Mouse (Mus musculus): ENCODE results near the gene Barhl1.

The Barhl1 gene

DNA sequence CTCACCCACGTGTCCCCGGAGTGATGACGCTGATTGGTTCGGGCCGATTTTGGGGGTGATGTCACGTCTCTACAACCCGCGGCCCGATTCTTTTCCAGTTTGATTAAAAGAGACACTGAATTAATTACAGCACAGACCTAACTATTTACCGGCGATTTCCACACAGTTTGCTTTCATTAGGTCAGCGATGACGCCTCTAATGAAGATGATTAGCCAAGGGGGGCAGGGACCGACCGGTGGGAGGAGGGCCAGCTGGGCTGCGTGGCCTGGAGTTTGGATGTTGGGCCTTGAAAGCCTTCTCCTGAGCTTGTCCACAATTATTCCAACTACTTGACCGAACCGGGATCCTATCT, at the start of gene Barhl1:
TSS of gene Barhl1 (minus strand) at position 156 of the 353 bp plus-strand sequence.
- peak; percentile 66; the same call in 1 of the 2 replicates for ATAC-seq (ENCODE audit: insufficient number of reproducible peaks, low FRiP score, low TSS enrichment)

DNA sequence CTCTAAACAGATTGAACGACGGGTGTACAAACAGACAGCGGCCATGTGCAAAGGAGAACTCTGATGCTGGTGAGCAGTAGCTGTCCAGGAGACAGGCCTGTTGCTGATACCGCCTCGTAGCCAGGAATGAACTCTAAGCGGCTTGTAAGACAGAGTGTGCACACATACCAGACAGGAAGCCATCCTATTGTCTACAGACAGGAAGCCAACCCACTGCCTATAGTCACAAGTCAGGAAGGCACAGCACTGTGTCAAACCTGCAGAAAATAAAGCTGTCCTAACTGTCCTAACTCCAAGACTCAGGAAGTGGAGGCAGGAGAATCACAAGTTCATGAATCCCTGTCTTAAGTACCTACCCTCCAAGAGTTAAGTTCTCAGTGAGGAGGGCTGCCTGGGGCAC, 47.1 kb upstream of the Barhl1 start:
- ATAC-seq (ENCODE audit: insufficient number of reproducible peaks, low FRiP score, low TSS enrichment), result no peak

DNA sequence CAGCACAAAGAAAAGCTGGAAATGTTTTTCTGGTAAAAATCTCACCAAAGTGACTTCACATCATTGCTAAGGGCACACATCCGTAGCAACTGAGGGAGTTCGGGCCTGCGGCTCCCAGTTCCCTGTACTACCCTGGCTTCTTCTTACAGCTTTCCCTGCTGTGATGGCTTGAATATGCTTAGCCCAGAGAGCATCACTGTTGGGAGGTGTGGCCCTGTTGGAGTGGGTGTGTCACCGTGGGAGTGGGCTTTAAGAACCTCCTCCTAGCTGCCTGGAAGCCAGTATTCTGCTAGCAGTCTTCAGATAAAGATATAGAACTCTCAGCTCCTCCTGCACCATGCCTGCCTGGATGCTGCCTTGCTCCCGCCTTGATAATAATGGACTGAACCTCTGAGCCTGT, 45.2 kb upstream of the Barhl1 start:
- no peak for ATAC-seq (ENCODE audit: insufficient number of reproducible peaks, low FRiP score, low TSS enrichment)

DNA sequence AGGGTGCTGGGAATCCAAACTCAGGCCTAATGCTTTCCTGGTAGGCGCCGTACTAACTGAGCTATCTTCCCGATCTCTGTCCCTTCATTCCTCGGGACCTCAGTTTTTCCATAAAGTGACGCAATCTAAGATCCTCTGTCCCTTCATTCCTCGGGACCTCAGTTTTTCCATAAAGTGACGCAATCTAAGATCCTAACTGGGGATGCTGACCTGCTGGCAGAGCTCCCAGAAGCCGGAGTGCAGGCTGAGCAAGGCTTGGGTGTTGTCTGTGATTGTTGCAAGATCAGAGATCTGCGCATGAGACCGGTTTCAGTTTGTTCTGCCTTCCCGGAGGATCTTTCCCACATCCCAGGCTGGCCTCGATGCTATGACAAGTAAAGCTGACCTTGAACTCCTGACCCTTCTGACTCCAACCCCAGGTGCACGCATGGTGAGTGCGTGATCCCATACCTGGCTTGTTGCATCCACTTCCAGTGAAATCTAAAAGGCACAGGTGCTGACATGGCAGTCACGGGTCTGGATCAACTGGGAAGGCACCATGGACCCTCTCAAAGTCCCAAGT, 44.6 kb upstream of the Barhl1 start:
- no peak for ATAC-seq (ENCODE audit: insufficient number of reproducible peaks, low FRiP score, low TSS enrichment)

DNA sequence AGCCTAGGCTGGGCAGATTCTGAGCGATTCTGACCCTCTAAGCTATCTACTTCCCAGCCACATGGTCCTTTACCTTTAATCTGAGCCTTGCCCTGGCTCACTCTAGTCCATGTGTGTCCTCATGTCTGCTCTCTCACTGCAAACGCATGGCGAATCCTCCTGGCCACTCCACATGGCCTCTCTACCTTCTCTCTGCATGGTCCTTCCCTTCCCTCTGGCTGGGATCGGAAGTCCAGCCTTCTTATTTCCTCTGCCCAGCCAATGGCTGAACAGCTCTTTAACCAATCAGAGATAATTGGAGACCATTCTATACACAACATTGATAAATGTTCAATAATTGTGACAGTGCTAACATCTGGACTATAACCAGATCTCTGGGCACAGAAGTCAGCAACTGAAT, 40.4 kb upstream of the Barhl1 start:
- ATAC-seq (ENCODE audit: insufficient number of reproducible peaks, low FRiP score, low TSS enrichment), result no peak

DNA sequence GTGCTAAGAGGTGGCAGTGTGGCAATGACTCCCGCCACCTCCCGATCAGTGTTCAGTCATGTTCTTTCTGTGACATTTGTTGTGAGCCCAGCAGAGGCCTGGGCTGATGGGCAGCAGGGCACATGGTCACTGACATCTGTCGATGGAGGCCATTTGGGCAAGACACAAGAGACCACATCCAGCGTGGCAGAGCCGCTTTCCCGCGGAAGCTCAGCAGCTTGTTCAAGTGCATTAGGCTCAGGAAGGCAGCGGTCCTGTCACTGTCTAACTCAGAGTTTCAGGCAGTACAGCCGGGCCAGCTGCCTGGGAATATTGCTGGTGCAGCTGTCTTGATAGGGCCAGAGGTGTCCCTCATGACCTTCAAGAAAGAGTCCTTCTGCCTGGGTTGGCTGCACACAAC, 38.1 kb upstream of the Barhl1 start:
- no peak for ATAC-seq (ENCODE audit: insufficient number of reproducible peaks, low FRiP score, low TSS enrichment)

DNA sequence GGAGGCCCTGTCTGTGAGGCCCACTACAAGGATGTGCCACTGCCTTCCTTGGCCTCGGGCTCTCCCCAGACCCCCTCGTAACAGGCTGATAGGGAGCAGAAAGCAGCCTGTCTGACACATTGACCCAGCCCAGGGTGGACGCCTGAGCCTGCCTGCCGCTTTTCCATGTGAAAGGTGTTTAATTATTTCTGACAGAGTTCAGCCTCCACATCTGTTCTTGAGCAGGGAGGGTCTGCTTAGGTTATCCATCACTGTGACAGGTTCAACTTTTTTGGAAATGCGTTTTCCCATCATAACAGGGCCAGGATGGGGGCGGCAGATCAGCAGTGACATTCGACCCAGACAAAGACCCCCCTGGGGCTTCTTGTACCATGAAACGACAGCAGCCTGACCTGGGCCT, 36.5 kb upstream of the Barhl1 start:
- ATAC-seq (ENCODE audit: insufficient number of reproducible peaks, low FRiP score, low TSS enrichment), result no peak

DNA sequence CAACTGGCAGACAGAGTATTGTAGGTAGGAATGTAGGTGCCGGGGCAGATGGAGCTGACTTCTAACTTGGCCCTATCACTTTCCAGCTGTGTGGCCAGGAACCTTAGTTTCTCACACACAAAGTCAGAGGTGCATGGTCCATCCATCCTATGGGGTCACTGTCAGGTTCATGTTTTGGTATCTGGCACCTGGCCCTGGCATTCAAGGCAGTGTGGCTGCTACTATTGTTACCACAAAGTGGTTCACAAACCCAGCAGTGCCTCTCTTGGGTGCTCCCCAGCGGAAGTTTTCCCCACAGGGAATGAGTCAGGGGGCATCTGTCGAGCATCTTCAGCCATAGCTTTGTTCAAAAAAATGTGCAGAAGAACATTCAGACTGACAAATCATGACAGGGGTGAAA, 29.8 kb upstream of the Barhl1 start:
- ATAC-seq (ENCODE audit: insufficient number of reproducible peaks, low FRiP score, low TSS enrichment), result no peak

DNA sequence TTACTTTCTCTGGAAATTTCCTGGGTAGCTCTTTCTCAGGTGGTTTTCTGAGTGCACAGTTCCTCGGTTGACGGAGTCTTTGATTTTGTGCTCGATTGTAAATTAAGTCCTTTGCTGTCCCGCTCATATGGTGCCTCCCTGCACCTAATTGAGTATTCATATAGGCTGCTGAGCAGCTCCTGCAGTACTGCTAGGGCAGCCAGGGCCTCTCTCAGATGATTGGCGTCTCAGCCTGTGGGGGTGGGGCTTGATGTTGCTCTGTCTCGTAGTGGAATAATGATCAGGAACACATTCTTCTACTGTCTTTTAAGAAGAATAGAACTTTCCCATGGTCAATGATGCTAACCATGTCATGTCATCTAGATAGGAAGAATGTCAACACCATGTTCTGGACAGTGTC, 28.9 kb upstream of the Barhl1 start:
- no peak for ATAC-seq (ENCODE audit: insufficient number of reproducible peaks, low FRiP score, low TSS enrichment)

DNA sequence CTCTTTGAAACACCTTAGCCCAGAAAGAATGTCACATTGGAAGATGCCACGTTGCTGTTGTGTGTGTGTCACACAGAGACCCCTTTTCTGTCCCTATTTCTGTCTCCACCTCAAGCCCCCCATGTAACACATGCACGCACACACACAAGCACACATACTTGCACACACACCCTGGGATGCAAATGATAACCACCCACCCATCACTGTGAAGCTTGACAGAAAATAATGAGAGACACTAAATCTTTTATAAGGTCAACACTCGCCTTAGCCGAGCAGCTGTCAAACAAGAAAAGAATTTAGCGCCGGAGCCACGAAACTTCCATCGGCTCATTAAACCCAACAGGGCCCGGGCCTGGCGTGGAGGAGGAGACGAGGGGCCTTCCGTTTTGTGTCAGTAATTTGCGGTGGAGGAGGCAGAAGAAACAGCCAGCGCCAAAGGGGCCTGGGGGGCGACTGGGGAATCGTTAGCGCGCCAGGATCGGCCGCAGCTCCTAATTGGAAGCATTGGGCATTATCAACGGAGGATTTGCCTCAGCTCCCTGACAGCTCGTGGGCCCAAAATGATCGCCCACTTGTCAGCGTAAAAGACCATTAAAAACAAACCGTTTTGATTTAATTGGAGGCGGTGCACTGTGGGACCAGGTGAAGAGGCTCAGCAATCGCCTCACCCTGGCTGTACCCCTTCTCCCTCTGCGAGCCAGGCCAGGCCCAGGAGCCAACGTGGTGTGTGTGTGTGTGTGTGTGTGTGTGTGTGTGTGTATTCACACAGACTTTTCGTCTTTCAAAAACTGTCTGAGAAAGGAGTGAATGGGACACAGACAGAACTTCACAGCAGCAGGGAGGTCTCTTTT, 27.4 kb upstream of the Barhl1 start:
- ATAC-seq (ENCODE audit: insufficient number of reproducible peaks, low FRiP score, low TSS enrichment), result no peak

DNA sequence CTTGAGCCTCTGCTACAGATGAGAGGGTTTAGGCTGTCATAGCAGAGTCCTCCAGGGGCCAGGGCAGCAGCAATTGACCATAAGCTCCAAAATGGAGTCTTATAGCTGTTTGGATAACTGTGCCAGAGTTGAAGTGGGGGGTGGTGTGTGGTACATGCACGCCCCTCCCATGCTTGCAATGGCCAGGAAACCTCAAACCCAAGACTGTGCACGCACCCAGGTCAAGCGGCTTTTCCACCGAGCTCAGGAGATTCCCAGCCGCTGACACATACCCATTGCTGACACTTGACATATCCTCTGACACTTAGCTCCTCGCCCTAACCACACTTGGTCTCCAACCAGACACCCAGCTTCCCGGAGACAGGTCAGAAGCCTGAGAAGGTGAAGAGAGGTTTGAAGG, 22.5 kb upstream of the Barhl1 start:
- no peak for ATAC-seq (ENCODE audit: insufficient number of reproducible peaks, low FRiP score, low TSS enrichment)

DNA sequence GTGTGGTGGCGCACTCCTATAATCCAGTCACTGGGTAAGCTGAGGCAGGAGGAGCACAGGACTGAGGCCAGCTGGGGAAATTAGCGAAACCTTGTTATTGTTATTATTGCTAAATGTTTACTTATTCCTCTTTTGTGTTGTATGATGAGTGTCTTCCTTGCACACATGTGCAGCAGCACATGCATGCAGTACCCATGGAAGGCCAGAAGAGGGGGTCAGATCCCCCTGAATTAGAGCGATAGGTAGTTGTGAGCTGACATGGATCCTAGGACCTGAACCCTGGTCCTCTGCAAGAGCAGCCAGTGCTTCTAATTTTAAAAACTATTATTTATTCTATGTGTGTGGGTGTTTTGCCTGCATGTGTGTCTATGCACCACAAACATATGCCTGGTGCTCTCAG, 14.1 kb upstream of the Barhl1 start:
- ATAC-seq (ENCODE audit: insufficient number of reproducible peaks, low FRiP score, low TSS enrichment), result no peak

DNA sequence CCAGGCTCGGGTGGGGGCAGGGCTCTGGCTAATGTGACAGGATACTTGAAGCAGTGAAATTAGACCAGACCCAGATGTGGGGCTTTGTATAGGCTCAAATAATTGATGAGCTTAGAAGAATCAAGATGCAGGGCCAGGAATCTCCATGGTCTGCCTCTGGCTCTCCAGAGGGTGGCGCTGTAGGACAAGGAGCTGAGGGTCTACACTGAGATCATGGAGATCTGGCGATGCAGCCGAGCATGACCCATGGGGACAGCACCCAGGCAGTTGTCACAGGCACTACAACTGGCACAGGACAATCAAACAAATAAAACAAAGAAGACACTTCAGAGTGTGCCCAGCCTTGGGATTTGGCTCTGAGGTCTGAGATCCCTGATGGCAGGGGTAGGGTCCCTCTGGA, 7.4 kb upstream of the Barhl1 start:
- ATAC-seq (ENCODE audit: insufficient number of reproducible peaks, low FRiP score, low TSS enrichment), result peak; percentile 68; the same call in 1 of the 2 replicates

DNA sequence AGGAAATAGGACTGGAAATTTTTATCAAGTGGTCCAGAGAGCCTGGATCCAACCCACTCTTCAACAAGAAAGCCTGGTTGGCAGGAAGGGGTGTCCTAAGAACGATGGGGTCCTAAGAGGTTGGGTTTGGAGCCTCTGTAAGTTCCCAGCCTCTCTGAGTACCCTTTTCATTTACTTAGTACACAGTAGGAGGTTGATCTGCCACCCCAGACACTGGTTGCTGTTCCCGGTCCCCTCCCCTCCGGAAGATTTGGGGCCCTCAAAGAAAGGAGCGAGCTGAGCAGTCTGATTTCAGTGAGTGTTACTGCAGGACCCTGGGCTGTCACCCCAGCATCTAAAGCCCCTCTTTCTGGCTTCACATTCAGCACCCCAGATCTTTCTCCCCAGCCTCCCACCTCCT, 2.5 kb upstream of the Barhl1 start:
- no peak for ATAC-seq (ENCODE audit: insufficient number of reproducible peaks, low FRiP score, low TSS enrichment)

DNA sequence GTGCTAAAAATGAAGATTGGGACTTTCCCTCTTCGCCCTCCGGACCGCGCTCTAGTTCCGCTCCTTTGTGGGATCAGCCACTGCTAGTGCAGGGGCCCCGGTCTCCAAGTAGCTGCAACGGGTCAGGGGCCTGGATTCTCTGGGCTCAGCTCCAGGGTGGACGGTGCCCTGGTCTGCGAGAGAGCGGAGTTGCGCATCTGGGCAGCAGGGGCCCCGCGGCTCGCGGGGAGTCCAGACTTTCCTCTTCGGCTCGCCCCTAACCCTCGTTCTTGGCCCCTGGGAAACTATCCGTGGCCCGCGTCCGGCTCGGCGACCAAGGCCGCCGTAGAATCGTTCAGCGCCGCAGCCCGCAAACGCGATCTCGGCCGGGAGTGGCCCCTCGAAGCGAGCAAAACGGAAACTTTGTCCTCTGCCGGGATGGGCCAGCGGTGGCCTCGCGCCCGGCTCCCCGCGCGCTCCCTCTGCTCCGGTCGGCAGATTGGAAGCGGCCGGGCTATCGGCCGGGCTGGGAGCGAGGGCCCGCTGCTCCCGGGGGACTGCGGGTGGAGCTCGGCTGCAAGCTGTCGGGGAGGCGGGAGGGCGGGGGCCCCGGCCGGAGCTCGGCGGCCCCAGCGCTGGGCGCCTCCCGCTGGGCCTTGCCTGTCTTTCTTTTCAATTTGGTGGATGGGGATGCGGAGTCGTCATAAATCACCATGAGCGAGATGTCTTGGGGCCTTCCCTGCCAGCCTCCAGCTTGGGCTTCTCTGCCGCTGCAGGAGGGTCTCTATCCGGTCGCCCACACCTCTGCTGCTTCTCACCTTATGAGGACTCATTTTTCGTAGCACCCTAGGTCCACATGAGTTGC, 1.3 kb upstream of the Barhl1 start:
- ATAC-seq (ENCODE audit: insufficient number of reproducible peaks, low FRiP score, low TSS enrichment), result 0 out of 2 replicates have a peak, but pooled peaks have one; percentile 10

DNA sequence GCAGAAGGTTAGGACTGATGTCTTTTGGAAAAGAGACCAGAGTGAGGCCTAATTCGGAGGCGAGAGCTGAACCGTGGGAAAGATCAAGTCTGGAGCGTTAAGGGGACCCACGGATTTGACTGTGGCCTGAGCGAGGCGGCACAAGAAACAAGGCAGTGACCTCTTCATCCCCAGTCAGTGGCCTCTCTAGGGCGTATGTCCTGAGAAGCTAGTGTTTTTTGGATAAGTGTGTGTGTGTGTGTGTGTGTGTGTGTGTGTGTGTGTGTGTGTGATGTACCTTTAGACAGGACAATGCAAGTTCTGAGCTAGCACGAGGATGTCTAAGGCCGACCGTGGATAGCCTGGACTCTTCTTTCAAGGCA, 669 bp upstream of the Barhl1 start:
- no peak for ATAC-seq (ENCODE audit: insufficient number of reproducible peaks, low FRiP score, low TSS enrichment)

DNA sequence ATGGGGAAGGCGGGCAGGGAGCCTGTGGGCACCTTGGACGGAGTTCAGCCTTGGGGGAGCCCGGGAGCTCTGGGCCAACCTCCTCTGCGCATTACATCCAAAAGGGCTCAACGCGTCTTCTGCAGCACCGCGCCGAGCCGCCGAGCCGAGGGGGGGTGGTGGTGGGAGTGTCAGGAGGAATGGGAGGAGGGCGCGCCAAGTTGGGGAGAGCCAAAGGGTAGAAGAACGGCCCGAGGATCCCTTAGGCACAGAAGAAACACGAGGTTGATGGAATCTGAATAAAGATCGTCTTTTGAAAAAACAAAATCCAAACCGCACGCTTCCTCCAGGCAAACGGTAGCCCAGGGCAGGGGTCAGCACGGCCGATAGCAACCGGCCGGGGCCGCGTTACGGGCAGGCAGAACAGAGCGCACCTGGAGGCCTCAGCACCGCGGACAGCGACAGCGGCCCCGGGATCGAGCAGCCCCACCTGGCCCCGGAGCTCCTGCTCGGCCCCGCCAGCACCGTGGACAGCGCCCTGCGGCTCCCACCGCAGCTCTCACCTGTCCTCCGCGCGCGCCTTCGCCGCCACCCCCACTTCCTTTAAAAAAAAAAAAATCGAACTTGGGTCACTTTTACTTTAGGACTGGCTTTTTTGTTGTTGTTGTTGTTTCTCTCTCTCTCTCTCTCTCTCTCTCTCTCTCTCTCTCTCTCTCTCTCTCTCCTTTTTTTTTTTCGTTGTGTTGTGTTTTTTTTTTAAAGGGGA, 528 bp downstream of the Barhl1 start:
- ATAC-seq (ENCODE audit: insufficient number of reproducible peaks, low FRiP score, low TSS enrichment), result peak; percentile 49; the same call in 1 of the 2 replicates

DNA sequence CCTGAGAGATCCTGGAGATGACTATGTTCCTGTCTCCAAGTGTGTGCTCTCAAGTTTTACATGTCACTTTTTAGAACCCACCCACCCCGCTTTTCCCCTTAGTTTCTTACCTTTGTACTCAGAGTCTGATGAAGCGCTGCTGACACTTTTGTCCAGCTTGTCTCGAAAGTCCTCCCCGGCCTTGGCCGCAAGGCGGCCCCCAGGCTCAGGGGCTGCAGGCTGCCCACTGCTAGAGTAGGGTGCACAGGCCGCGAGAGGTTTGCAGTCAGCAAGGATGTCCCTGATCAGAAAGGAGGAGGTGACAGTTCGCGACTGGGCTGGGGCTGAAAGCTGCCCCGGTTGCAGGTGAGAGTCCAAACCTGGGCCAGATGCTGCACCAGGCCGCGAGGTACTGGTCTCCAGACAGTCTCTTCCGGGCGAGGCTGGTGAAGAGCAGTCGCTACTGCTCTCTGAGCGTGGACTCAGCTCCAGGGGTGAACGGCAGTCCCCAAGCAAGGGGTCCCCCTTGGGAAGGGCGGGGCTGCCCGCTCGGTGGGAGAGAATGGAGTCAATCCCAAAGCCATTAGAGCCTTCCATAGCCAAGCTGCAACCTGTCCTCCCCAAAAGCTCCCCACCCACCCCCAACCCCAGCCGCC, 1.2 kb downstream of the Barhl1 start:
- ATAC-seq (ENCODE audit: insufficient number of reproducible peaks, low FRiP score, low TSS enrichment), result no peak

DNA sequence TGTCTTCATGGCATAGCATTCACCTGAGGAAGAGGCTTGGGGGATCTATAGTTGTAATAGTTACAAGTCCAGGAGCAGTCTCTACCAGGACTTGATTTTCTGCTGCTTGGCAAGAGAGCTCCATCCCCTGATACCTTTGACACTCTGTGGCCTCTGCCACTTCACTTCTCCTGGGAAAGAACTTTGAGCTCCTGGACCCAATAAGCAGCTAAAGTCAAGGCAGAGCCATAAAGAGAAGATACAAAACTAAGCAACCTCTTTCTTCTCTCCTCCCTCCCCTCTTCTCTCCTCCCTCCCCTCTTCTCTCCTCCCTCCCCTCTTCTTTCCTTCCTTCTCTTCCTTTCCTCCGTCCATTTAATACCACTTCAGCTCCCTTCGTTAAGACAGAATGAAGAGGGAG, 2.3 kb downstream of the Barhl1 start:
- ATAC-seq (ENCODE audit: insufficient number of reproducible peaks, low FRiP score, low TSS enrichment), result no peak

DNA sequence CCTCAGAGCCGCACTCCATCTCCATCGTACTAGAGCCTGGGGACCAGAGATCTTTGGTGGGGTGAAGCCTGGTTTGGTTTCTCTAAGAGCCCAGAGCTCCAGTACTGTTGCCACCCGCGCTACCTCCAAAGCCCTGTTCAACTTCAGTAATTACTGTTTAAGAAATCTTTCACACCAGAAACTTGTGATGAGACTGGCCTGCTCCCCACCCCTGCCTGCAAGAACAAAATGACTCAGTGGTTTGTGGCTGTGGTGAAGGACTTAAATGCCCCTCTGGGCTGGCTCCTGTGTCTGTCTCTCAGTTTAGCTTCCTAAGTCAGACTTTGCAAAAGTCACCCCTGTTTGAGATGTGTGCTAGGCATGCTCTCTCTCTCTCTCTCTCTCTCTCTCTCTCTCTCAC, 3.5 kb downstream of the Barhl1 start:
- ATAC-seq (ENCODE audit: insufficient number of reproducible peaks, low FRiP score, low TSS enrichment), result no peak
